Mouse (Mus musculus) liver, postnatal 0 days (tissue): ENCODE measurements at regions not wholly inside any gene's neighbourhood (a gene's known extent, or its start where the extent isn't known, plus 50 kb on each side); places are given as distances from the start of the nearest gene placed in this dataset.

Experiments
- CTCF ChIP-seq: sonication (generic); IDR thresholded peaks from 2 replicates; pipeline ENCODE4 v1.5.1; 2016; ENCODE audit warnings: antibody characterized with exemption, low read depth
- EP300 ChIP-seq: IDR thresholded peaks from 2 replicates; pipeline ENCODE4 v1.6.1; 2016; ENCODE audit warnings: antibody characterized with exemption, low read depth, mild to moderate bottlenecking

DNA sequence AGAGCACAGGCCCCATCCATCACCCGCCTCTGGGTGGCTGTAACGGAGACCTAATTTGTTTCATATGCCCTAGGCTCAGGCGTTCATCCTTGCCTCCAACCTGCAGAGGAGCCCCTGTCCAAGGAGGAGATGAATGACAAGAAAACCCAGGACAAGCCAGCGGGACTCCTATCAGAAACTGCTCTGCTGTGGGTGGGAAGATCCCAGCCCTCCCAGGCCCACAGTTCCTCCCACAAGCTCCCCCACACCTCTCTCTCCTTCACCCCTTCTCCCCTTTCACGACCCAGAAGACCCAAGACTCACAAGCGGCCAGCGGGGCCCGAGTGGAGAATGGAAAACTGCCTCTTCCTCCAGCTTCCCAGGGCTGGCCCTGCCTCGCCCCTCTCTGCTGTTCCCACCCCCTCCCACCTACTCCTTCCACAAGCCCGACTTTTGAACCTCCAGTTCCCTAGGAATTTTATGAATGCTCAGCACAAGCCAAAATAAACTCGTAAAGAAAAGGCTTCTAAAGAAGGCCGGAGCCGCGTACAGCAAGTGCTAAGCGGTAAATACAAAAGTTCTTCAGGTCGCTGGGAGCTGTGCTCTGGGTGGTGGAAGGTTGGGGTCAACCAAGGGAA is 133.1 kb upstream of the Gm12830 start:
- TF ChIP-seq CTCF (no peak), EP300 (no peak)
